Comparison of ENCODE assay signal across 21 mouse cellular contexts in genomic region chr5:8491778-8492177, GRCm38 (mm10).
DNase-seq lines count a peak whose midpoint lies in the region; ATAC-seq and TF ChIP-seq lines count a peak whose summit lies in the region.
"Had no signal": no experiment of that assay in that cellular context is flagged by ENCODE, and none has a peak within 500 bp of the region (broad histone marks: within the 10 kb centered on the region; RNA-seq: fewer than 3 reads in every experiment).

No protein-coding gene starts in this region.

- no peaks in the 10 kb centered on the region for H3K4me1 ChIP-seq in thymus, adult 2 months (replicated peaks; ENCODE audit: control insufficient read depth, insufficient read depth, low read length)
- peaks cover 12% of the 10 kb centered on the region for H3K4me1 ChIP-seq in forebrain, embryonic 13.5 days
- H3K4me1 ChIP-seq in liver, embryonic 12.5 days: no peaks in the 10 kb centered on the region
- H3K4me1 ChIP-seq: embryonic facial prominence, embryonic 13.5 days; embryonic facial prominence, embryonic 15.5 days had no signal

- H3K9ac ChIP-seq in forebrain, embryonic 13.5 days: no peak overlapping the region
- H3K9ac ChIP-seq in liver, embryonic 12.5 days: no peak overlapping the region
- H3K9ac ChIP-seq: embryonic facial prominence, embryonic 13.5 days; embryonic facial prominence, embryonic 15.5 days; forebrain, embryonic 12.5 days; forebrain, embryonic 15.5 days; forebrain, postnatal 0 days had no signal

- H3K4me2 ChIP-seq in forebrain, embryonic 13.5 days: no peak overlapping the region
- H3K4me2 ChIP-seq in liver, embryonic 12.5 days: no peak overlapping the region
- H3K4me2 ChIP-seq: embryonic facial prominence, embryonic 13.5 days; embryonic facial prominence, embryonic 15.5 days; forebrain, embryonic 12.5 days; forebrain, embryonic 15.5 days had no signal

- no peak overlapping the region for H3K27ac ChIP-seq in thymus, adult 2 months (ENCODE audit: control insufficient read depth, insufficient read depth, low read length)
- no peak overlapping the region for H3K27ac ChIP-seq in forebrain, embryonic 13.5 days
- H3K27ac ChIP-seq in liver, embryonic 12.5 days: no peak overlapping the region
- H3K27ac ChIP-seq: embryonic facial prominence, embryonic 13.5 days; embryonic facial prominence, embryonic 15.5 days; forebrain, embryonic 12.5 days; forebrain, embryonic 15.5 days had no signal

- H3K9me3 ChIP-seq in forebrain, embryonic 13.5 days (replicated peaks): no peaks in the 10 kb centered on the region
- no peaks in the 10 kb centered on the region for H3K9me3 ChIP-seq in liver, embryonic 12.5 days (replicated peaks)
- H3K9me3 ChIP-seq: embryonic facial prominence, embryonic 13.5 days; embryonic facial prominence, embryonic 15.5 days; forebrain, embryonic 10.5 days; forebrain, embryonic 12.5 days; forebrain, embryonic 15.5 days had no signal

- H3K4me3 ChIP-seq in thymus, adult 2 months (ENCODE audit: control insufficient read depth, insufficient read depth, low read length): no peak overlapping the region
- no peak overlapping the region for H3K4me3 ChIP-seq in forebrain, embryonic 13.5 days
- H3K4me3 ChIP-seq in liver, embryonic 12.5 days: no peak overlapping the region
- H3K4me3 ChIP-seq: embryonic facial prominence, embryonic 13.5 days; embryonic facial prominence, embryonic 15.5 days; erythroblast, embryonic 14.5 days; forebrain, embryonic 10.5 days; forebrain, embryonic 12.5 days; forebrain, embryonic 15.5 days had no signal

- no peak for TF ChIP-seq POLR2A in thymus, adult 2 months (IDR thresholded peaks at IDR 0.05; ENCODE audit: control insufficient read depth, extremely low read depth, insufficient read depth, low read length, poor library complexity)

- WGBS in thymus, adult 2 months: 31% methylated on average over 4 of the region's 4 CpGs
- 48% methylated on average over 4 of the region's 4 CpGs for WGBS in forebrain, embryonic 13.5 days
- WGBS in liver, embryonic 12.5 days (ENCODE audit: insufficient replicate concordance): 59% methylated on average over 4 of the region's 4 CpGs

- no peak for TF ChIP-seq CTCF in thymus, adult 2 months (IDR thresholded peaks at IDR 0.05; ENCODE audit: borderline replicate concordance, control insufficient read depth, extremely low read depth, insufficient read depth, low read length, poor library complexity)

- peak; percentile 8 for DNase-seq in thymus, postnatal 0 days (ENCODE audit: low spot score)
- DNase-seq in thymus, adult 2 months: no peak
- DNase-seq: adrenal gland, adult 2 months; adrenal gland, postnatal 10 days; adrenal gland, postnatal 25 days; cerebellum, adult 11-12 months; cerebellum, adult 2 months; cerebellum, adult 9-10 months; cerebellum, postnatal 10 days; cerebellum, postnatal 25 days; embryo, embryonic 11 days; forebrain, postnatal 0 days had no signal

- H3K27me3 ChIP-seq in thymus, adult 2 months (ENCODE audit: control insufficient read depth, insufficient read depth, low read length): no peaks in the 10 kb centered on the region
- no peaks in the 10 kb centered on the region for H3K27me3 ChIP-seq in forebrain, embryonic 13.5 days
- no peaks in the 10 kb centered on the region for H3K27me3 ChIP-seq in liver, embryonic 12.5 days (replicated peaks)
- H3K27me3 ChIP-seq: embryonic facial prominence, embryonic 13.5 days; embryonic facial prominence, embryonic 15.5 days; forebrain, embryonic 12.5 days; forebrain, embryonic 15.5 days had no signal

- no peaks in the 10 kb centered on the region for H3K36me3 ChIP-seq in thymus, adult 2 months (ENCODE audit: control insufficient read depth, insufficient read depth, low read length)
- no peaks in the 10 kb centered on the region for H3K36me3 ChIP-seq in forebrain, embryonic 13.5 days (ENCODE audit: poor library complexity, severe bottlenecking)
- H3K36me3 ChIP-seq in liver, embryonic 12.5 days: no peaks in the 10 kb centered on the region
- H3K36me3 ChIP-seq: embryonic facial prominence, embryonic 13.5 days; embryonic facial prominence, embryonic 15.5 days; forebrain, embryonic 12.5 days; forebrain, embryonic 15.5 days had no signal

- 0 out of 2 replicates have a peak, but pooled peaks have one; percentile 34 for ATAC-seq in megakaryocyte progenitor cell, adult 5-6 weeks (replicated peaks; ENCODE audit: poor library complexity)
- no peak for ATAC-seq in forebrain, embryonic 13.5 days
- ATAC-seq in liver, embryonic 12.5 days: no peak
- ATAC-seq: forebrain, embryonic 15.5 days; forebrain, postnatal 0 days had no signal
